Mouse (Mus musculus) cortical plate, adult 2 months (tissue): ENCODE results near the gene Slc9a8.

Experiments used
- CTCF ChIP-seq: fragments of 200-500 bp; IDR thresholded peaks from 2 replicates; pipeline ENCODE4 v1.5.1; 2011; ENCODE audit warnings: mild to moderate bottlenecking, control low read depth, low read length; ENCODE audit not compliant: insufficient read depth; ENCODE audit errors: extremely low read depth
- POLR2A ChIP-seq: fragments of 200-500 bp; IDR thresholded peaks from 2 replicates; pipeline ENCODE4 v1.6.1; 2011; ENCODE audit warnings: mild to moderate bottlenecking, low read length, control low read depth; ENCODE audit not compliant: insufficient read depth; ENCODE audit errors: extremely low read depth

DNA sequence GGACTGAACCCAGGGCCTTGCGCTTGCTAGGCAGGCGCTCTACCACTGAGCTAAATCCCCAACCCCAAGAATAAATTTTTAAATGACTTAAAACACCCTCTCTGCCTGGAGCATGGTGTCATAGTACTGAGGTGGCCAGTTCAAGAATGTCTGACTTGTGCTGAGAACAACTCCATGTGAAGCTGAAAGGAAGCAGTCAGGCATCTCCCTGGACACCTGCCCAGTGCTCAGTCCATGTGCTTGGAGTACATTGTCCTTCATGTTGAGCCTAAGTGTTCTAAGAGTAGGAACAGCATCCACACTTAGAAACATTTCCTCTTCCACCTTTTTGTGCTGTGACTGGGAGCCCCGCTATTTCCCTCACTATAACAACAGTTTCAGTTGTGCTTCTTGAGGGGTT is 17.9 kb downstream of the Slc9a8 start:
- TF ChIP-seq POLR2A, result no peak
- TF ChIP-seq CTCF, result no peak
